Mouse (Mus musculus) granulocyte monocyte progenitor cell, adult 5-6 weeks (primary cell): ENCODE measurements at regions not wholly inside any gene's neighbourhood (a gene's known extent, or its start where the extent isn't known, plus 50 kb on each side); places are given as distances from the start of the nearest gene placed in this dataset.

Experiments
- ATAC-seq: replicated peaks from 2 replicates; pipeline ENCODE4 v1.8.0; 2016; ENCODE audit warnings: mild to moderate bottlenecking, moderate TSS enrichment, inconsistent platforms; ENCODE audit not compliant: poor library complexity, severe bottlenecking

- no peak for ATAC-seq
Measured at GRCm38 (mm10) chr9:61279044-61279543, 93.1 kb upstream of the Tle3 start.

DNA sequence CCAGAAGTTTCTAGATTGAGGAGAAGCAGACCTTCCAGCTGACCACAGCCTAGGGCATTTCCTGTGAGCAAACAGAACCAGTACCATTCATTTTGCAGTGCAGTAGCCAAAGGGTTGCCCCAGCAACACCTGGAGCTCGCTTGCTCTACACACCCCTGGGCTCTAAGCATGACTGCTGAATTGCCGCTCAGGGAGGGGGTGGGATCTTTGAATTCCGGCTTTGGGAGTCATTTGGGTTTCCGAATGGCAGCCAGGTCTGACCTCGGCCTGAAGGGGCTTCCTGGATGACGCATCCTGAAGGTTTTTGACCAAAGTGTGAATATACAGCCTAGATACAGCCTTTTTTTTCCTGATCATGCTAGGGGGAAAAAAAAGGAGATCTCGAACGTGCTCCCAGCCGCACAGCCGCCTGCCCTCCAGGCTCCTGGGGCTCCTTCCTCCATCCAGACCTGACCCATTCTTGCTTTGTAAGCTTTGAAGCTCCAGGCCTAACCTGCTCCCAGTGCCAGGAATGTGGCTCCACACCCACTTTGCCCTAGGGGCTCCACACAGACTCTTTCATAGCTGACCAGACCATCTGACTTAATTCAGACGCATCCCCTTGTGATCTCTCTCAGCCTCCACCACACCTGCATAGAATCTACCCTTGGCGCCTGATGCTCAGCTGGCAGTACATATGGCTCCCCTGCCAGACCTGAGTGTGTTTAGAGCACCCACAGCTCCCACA lies 91.1 kb upstream of the Tle3 start:
- no peak for ATAC-seq

GRCm38 (mm10) chr9:61283311-61283710 lies 88.9 kb upstream of the Tle3 start:
- ATAC-seq: no peak

DNA sequence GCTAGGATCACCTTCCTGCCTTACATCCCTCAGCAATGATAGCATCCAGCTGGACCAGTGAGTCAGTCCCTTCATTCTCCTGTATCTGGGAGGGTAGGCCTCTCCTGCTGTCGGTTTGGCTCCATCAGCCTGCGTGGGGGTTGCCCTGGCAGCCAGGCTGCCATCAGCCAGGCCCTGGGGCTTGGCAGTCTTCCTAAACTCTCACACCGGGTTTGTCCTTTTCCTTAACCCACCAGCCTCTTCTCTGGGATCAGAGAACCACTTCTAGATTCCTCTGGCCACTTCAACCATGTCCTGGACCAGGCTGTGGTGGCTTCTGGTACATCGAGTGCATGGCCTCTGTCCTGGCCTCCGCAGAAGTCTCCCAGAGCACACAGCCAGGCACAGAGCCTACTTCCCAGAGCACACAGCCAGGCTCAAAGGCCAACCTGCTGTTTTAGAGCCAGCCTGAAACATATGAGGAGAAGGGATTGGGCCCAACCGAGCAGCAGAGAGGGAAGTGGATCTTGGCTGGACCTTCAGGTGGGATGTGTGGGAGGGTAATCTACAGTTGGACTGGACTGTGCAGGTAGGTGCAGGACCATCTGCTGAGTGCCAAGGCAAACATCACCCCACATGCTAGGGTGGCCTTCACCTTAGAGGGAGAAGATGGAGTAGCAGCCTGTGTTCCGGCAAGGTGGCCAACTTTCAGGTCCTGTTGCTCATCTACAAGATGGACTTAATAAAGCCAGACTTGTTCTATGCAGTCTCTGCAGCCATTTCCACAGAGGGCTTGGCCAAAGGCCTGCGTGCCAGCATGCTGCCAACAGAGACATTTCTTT lies 87.8 kb upstream of the Tle3 start:
- ATAC-seq: no peak

DNA sequence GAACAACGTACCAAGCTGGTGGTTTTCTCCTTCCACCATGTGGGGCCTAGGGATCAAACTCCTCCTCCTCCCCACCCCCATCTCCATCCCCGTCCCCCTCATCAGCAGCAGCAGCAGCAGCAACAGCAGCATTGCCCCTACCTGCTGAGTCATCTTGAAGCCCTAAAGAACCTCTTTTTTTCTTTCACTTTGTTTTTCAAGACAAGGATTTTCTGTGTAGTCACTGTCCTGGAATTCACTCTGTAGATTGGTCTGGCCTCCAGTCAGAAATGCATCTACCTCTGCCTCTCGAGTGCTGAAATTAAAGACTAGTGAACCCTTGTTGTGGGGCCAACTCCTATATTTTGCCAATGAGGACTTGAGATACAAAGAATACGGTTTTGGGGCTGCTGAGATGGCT lies 85.6 kb upstream of the Tle3 start:
- no peak for ATAC-seq

DNA sequence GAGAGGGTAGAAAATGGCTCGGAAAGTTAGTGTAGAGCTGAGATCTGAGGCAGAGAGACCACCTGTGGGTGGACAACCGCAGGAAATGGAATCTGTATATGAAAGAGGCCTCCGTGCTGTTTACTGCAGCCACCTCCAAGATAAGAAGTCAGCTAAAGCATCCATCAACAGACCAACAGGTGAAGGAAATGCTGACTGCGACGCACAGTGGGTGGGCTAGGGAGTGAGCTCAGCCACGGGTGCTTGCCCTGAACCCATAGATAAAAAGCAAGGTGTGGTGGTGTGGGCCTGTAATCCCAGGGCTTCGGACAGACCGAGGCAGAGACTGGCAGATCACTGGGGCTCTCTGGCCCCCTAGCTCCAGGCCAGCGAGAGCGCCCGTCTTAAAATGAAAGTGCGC lies 83.0 kb upstream of the Tle3 start:
- ATAC-seq: no peak

- no peak for ATAC-seq
Measured at GRCm38 (mm10) chr9:61289713-61290112, 82.5 kb upstream of the Tle3 start.

- no peak for ATAC-seq
Measured at GRCm38 (mm10) chr9:61291646-61292045, 80.5 kb upstream of the Tle3 start.

GRCm38 (mm10) chr9:61292501-61292900 lies 79.7 kb upstream of the Tle3 start:
- ATAC-seq: no peak

GRCm38 (mm10) chr9:61293223-61293985 lies 78.8 kb upstream of the Tle3 start:
- no peak for ATAC-seq

DNA sequence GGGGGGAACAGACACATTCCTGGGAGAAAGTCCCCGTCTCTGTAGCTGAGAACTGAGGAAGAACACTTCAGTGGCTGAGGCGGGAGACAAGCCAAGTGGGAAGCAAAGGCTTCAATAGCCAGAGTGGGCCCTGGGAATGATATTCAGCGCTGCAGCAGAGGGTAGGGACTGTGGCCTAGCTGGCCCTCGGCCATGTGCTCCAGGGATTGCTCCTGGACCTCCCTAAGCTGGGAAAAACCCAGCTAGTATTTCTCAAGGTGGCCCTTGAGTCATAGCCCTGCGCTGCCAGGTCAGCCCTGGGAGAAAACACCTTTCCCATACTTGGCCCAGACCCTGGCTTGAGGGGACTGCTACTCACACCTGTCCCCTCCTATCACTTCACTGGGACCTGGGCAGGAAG lies 77.2 kb upstream of the Tle3 start:
- no peak for ATAC-seq

- no peak for ATAC-seq
Measured at GRCm38 (mm10) chr9:61296311-61296947, 75.7 kb upstream of the Tle3 start.

DNA sequence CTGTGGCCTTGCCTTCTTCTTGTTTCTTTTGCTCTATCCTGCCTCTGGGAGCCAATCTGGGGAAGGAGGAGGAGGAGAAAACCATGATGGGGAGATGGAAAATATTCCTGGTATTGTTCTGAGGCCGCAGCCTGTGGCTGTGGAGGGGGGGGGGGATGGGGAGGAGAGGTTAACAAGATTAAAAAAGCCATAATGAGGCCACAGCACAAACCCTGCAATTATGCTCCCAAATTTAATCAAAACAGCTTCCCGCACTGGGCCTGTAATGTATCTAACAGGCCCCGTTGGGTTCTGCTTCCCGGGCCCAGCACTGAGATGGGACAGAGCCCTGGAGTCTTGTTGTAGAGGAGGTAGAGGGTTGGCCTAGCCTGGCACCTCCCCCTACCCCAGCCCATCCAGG lies 74.8 kb upstream of the Tle3 start:
- ATAC-seq: no peak

- no peak for ATAC-seq
Measured at GRCm38 (mm10) chr9:61299873-61300560, 72.1 kb upstream of the Tle3 start.

GRCm38 (mm10) chr9:61301070-61301469 lies 71.1 kb upstream of the Tle3 start:
- no peak for ATAC-seq

DNA sequence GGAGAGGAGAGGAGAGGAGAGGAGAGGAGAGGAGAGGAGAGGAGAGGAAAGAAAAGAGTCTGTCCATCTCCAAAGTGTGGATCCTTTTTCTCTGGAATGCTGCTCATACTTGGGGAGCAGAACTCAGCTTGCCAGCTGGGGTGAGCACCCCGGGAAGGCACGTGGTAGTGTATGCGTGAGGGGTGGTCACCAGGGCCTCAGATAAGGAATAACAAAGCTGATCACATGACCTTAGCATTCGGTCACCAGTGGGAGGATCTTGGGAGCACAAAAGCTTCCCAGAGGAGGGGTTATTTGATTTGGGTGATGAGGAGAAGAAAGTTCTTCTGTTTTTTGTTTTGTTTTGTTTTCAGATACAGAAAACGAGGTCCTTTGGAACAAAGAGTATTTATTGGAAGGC lies 69.4 kb upstream of the Tle3 start:
- ATAC-seq: no peak

DNA sequence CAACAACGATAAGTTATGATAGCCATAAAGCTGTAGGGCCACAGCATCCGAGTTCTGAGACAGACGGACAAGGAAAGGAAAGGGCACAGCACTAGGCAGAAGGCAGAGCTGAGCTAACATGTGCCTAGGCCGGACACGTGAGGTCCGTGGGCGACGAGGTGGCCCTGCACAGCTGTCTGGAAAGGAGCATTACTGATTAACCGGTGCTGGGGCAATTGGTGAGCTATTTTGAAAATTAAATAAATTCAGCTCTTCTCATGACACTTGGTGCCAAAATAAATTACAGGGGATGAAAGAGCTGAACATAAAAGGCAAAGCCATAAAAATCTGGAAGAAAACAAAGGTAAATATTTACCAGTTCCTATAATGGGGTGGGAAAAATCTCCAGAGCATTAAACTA lies 65.9 kb upstream of the Tle3 start:
- ATAC-seq: no peak

GRCm38 (mm10) chr9:61309096-61309495 lies 63.1 kb upstream of the Tle3 start:
- no peak for ATAC-seq

DNA sequence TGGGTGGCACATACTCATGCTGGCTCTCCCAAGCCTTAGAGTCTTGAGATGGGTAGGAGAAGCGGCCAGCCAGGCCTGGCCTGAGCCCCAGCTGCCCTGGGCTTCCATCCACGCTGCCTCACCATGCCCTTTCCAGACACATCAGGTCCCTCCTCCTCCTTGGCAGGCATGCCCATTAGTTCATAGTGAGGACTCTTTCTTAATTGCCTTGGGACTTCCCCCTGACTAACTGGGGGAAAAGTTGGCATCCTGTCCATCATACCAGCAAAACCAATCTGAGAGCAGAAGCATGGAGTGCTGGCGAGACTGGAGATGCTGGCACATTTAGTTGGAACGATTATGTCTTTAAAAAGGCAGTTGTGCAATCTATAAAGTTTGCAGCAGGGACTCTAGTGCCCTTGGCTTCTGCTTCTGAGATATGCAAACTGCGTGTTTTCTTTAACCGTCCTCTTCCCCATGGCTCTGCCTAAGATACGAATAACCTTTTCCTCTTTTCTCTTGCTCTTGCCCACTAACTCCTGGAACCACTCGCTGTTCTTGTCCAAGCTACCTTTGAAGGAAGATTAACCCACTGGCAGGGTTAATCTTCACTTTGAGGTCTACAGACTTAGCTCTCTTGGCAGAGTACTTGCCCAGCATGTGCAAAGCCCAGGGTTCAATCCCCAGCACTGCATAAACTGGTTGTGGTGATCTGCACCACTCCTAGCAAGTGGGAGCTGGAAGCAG lies 62.2 kb upstream of the Tle3 start:
- ATAC-seq: peak; percentile 75
